Mouse (Mus musculus): ENCODE measurements around the gene Klf13. TPM values are rescaled to one million over a fixed set of nuclear protein-coding genes. Genes with fewer than 3 reads are reported as not detected.

The Klf13 gene
- total RNA-seq, 2 experiments from 2014 or later: 161 to 167 TPM

DNA sequence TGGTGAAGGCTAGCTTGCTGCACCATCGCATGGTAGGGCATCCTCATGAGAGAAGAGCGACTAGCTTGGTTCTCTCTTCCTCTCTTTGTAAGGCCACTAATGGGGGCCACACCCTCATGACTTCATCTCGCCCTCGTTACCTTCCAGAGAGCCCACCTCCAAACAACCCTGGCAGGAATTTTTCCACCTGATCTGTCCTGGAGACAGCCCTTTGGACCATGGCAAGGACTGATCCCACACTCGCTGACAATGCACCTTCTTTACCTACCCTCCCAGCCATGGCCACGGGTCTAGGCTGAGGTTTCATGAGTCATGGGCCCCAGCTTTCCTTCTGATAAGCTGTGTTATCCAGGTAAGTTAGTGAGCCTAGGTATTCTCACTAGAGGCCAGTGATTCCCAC, 77.6 kb downstream of the Klf13 start:
- intact Hi-C loops (cut with DNase I): no loop called here
- DNase-seq (ENCODE audit: low spot score in 2 of 2): no peak

DNA sequence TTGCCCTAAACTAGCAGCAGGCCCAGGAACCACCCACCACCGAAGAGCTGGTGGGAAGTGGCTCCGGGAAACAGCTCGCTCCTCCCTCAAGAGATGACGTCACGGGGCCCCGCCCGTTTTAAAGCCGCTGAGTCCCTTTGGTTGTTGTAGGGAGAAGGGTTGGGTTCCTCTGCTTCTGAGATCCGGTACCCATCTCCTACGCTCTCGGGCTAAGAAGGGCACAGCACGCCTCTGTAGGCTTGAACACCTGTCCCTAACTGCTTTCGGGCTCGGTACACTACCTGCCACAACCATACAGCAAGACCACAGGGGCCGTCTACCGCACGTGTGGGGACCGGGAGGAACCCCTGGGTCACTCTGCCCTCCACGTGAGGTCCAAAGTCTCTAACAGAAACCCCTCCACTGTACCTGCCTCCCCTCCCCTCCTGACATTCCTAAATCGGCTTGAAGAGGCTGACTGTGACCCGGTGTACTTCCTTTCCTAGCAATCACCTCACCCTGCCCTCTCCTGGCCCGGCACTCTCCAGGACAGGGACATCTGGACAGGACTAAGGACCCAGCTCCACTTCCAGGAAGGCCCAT, 80.1 kb downstream of the Klf13 start:
- peak; percentile 88 to 96 for DNase-seq (ENCODE audit: low spot score in 2 of 2)
- intact Hi-C loops (cut with DNase I): loop anchor here (1.0 to 10.0 kb wide), 3 partner anchors 35 to 296 kb away; partner anchors contain the start of gene Trpm1

DNA sequence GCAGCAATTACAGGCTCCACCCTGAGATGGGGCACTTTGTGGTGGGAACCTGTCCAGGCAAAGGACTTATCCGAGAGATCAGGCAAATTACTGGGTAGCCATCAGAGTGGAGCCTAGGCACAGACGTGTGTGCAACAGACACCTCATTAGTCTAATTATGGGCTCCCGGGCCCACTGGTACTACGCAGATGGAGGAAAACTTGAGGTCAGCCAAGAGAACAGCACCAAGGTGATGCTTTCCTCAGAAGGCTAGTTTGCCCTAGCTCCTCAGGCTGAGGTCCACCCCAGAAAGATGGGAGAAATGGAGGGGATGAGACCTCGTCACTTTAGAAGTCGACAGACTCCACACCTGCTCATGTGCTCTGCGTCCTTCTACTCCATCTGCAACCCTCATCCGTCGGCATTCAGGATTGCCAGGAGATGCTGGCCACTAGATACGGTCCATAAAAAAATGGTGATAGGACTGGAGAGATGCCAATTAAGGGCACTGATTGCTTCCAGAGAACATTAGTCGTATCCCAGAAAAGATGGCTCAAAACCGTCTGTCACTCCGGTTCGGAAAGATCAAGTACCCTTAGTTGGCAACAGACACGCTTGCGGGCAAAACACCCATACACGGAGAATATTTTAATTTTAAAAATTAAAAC, 80.8 kb downstream of the Klf13 start:
- no peak for DNase-seq (ENCODE audit: low spot score in 2 of 2)
- intact Hi-C loops (cut with DNase I): loop anchor here (1.0 to 10.0 kb wide), 3 partner anchors 35 to 297 kb away; partner anchors contain the start of gene Trpm1

GRCm38 (mm10) chr7:63855283-63855682, 83.4 kb downstream of the Klf13 start:
- DNase-seq (ENCODE audit: low spot score in 2 of 2): peak; percentile 54 to 66
- intact Hi-C loops (cut with DNase I): loop anchor here (2.0 to 10.0 kb wide), 3 partner anchors 82 to 300 kb away; partner anchors contain the start of gene Trpm1

- intact Hi-C loops (cut with DNase I): loop anchor here (10.0 kb wide), 2 partner anchors 223 to 303 kb away; partner anchors contain the start of gene Trpm1
- DNase-seq (ENCODE audit: low spot score in 2 of 2): peak; percentile 27 to 64
Measured at GRCm38 (mm10) chr7:63851841-63852533, 86.7 kb downstream of the Klf13 start.

Other genes starting within 250 kb of the Klf13 start
- gene E030018B13Rik, start 22.1 kb downstream of the Klf13 start, total RNA-seq (2021): not detected
- under 1 TPM; 0.23 to 0.44 TPM for gene Trpm1, start 214.9 kb upstream of the Klf13 start, total RNA-seq (2021)

Data from left cerebral cortex, postnatal 25 days (tissue).